Mouse (Mus musculus): ENCODE measurements around the gene Gm5580. TPM values are rescaled to one million over a fixed set of nuclear protein-coding genes. Genes with fewer than 3 reads are reported as not detected.

Gene Gm5580
- polyA plus RNA-seq (2015; fragmentation: Nextera tagmentation; extraction: Ambion mirVana): 0.17 and 0.46 TPM in 2 replicates

DNA sequence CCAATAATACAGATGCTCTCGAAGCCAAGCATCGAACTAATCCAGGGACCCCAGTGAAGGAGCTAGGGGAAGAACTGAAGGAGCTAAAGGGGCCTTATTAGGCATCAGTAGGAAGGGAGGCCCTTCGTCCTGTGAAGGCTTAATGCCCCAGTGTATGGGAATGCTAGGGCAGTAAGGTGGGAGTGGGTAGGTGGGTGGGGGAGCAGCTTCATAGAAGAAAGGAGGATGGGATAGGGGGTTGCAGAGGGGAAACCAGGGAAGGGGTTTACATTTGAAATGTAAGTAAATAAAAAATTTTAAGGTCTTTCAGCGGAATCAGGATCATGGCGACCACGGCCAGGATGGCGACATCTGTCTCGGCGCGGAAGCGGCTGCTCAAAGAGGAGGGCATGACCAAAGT is at the start of gene Gm5580:
Gene Gm5580 (plus strand): TSS at position 301 of the 400 bp plus-strand sequence.

DNA sequence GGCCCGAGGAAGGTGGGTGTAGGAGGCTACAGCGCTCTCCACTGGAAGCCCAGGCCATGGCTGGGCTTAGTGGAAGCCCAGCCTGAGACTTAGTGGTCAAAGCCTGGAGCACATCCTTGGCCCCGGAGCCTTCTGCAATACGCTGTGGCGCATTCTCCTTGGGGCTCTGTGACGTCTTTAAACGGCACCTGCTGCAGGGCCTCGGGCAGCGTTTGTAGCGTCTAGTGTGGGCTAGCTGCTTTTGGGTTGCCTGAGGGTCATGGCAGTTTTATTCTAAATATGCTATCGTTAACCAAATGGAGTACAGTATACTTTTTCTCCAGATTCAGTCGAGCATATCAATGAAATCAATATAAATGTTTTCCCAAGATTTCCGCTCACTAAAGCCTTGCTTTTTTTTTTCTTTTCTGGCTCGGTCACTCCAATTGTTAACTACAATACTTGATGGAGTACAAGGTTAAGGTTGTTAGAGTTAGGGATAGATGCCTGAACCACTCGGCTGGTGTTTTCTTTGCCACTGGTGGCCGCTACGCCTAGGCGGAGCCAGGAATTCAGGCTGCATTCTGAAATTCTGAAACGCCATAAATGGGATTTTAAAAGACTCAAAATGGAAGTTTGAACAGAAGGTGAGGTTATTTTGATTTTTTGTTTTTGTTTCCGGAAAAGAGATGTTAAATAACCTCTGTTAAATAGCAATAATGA is 44.5 kb upstream of the Gm5580 start, which contains the start of gene Olfr212:
Gene Olfr212 (plus strand): TSS at position 215 of the 702 bp plus-strand sequence.

DNA sequence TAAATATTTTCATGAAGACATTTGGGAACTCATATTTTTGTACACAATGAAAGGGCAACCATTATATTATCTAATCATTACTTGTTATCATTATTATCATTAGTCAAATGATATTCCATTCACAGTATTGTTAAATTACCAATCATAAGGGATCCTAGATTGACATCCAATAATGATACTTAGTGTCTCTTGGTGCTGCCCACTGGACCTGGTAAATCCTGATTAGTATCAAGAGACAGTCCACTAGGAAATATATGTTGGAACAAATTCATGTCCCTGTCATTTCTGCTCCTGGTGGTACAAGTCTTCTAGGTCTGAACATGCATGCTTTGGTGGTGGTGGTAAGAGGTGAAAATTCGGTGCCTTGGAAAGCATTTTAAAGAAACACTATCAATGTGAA is 12.8 kb upstream of the Gm5580 start, which contains the start of gene Olfr213:
Gene Olfr213 (plus strand): TSS at position 301 of the 400 bp plus-strand sequence.

DNA sequence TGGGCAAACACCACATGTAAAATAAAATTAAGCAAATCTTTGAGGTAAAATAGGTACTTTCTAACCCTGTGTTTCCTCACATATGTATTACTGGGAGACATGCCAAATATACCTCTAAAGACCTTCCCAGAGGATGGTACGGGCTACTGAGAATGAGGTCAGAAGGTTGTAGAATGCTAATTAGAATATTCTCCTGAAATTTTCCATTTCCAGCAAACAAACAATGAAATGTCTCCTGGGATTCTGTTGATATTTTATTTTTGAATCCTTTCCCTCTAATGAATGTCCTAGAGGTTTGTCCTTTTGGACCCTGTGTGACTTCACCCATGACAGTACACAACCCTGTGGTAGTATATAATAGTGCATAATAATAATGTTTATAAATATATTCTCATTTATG is 3.0 kb downstream of the Gm5580 start, which contains the start of gene Olfr214:
Gene Olfr214 (plus strand): TSS at position 301 of the 400 bp plus-strand sequence.

DNA sequence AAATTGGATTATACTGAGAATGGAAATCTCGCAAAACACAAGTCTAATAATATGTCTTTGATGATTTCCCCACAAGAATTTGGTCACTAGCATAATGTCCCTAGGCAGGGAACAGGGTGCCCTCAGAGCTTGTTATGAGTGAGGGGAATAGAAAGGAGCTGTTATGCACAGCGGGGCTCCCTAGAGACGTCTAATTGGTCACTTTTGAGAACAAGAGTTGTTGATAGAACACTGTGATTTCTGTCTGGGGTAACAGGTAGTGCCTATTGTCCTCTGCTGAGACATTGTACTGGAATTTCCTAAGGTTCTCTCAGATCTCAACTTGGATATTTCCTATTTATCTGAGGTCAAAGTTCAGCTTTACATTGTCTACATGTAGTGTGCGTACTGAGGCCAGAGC is 33.2 kb downstream of the Gm5580 start, which contains the start of gene Olfr215:
Gene Olfr215 (minus strand): TSS at position 101 of the 400 bp plus-strand sequence.

Other genes with a start within 250 kb of the Gm5580 start
- 25.7 and 26.9 TPM in 2 replicates for gene March8, start 213.1 kb upstream of the Gm5580 start, polyA plus RNA-seq (2015; fragmentation: Nextera tagmentation; extraction: Ambion mirVana)
- gene Alox5, start 90.0 kb upstream of the Gm5580 start, polyA plus RNA-seq (2015; fragmentation: Nextera tagmentation; extraction: Ambion mirVana): 2.7 and 5.5 TPM in 2 replicates
- gene Olfr211, start 62.0 kb upstream of the Gm5580 start, polyA plus RNA-seq (2015; fragmentation: Nextera tagmentation; extraction: Ambion mirVana): not detected in 2 replicates
- gene Olfr212, start 44.6 kb upstream of the Gm5580 start, polyA plus RNA-seq (2015; fragmentation: Nextera tagmentation; extraction: Ambion mirVana): not detected in 2 replicates
- gene Olfr213, start 12.7 kb upstream of the Gm5580 start, polyA plus RNA-seq (2015; fragmentation: Nextera tagmentation; extraction: Ambion mirVana): not detected in 2 replicates
- not detected in 2 replicates for gene Olfr214, start 3.1 kb downstream of the Gm5580 start, polyA plus RNA-seq (2015; fragmentation: Nextera tagmentation; extraction: Ambion mirVana)
- gene Olfr215, start 33.1 kb downstream of the Gm5580 start, polyA plus RNA-seq (2015; fragmentation: Nextera tagmentation; extraction: Ambion mirVana): not detected in 2 replicates
- gene Zfp422, start 77.9 kb downstream of the Gm5580 start, polyA plus RNA-seq (2015; fragmentation: Nextera tagmentation; extraction: Ambion mirVana): 37.5 and 47.2 TPM in 2 replicates
- 30.6 and 34.3 TPM in 2 replicates for gene Depp1, start 99.5 kb downstream of the Gm5580 start, polyA plus RNA-seq (2015; fragmentation: Nextera tagmentation; extraction: Ambion mirVana)
- 4.6 and 5.8 TPM in 2 replicates for gene Rassf4, start 122.8 kb downstream of the Gm5580 start, polyA plus RNA-seq (2015; fragmentation: Nextera tagmentation; extraction: Ambion mirVana)
- gene Tmem72, start 165.8 kb downstream of the Gm5580 start, polyA plus RNA-seq (2015; fragmentation: Nextera tagmentation; extraction: Ambion mirVana): 0.01 TPM in 2 replicates

Measured in urinary bladder, postnatal 0 days (tissue).